Mouse (Mus musculus) left cerebral cortex, postnatal 10 days (tissue): ENCODE measurements around the gene Pdia4. TPM values are rescaled to one million over a fixed set of nuclear protein-coding genes. Genes with fewer than 3 reads are reported as not detected.
"Not testable (repeated sequence)": the region's sequence is repeated elsewhere in the genome, so short reads cannot be mapped to it uniquely, and the experiment has no call there.

Source experiments
- DNase-seq, 2 experiments: peaks; one replicate each; pipeline ENCODE4 v3.0.0; 2021 to 2022; ENCODE audit warnings: low spot score in 2 of 2, mixed read lengths in 1 of 2; ENCODE audit errors: extremely low spot score in 1 of 2
- intact Hi-C: fragments of 180-260 bp; cut with DNase I; formaldehyde crosslinking; loops from one replicate; pipeline ENCODE4 v1.15.1; 2025
- microRNA-seq: library from miRNA; unstranded; fragments of <30 nt; microRNA quantifications from one replicate; pipeline ENCODE4 v1.2.0, GENCODE M21; 2022
- total RNA-seq, 2 experiments: library from RNA; stranded (reverse); gene quantifications; 2 replicates each; pipeline ENCODE4 v1.2.3; 2021

The Pdia4 gene
- total RNA-seq, 2 experiments from 2014 or later, result 39.7 to 44.2 TPM

DNA sequence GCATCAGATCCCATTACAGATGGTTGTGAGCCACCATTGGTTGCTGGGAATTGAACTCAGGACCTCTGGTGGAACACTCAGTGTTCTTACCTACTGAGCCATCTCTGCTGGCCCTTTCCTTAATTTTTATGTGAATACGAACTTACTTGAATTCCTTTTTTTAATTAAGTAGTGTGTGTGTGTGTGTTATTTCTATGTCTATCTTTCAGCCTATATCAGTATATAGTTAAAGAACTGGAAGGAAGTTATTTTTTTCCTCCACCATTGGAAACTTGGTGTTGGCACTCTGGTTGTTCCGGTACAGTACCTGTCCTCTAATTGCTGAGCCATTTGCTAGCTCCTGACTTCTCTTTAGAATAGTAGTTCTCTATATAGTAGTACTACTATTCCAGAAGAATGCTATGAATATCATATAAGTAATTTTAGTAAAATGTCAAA is 32.6 kb downstream of the Pdia4 start:
- intact Hi-C loops, result no loop called here
- DNase-seq, result no peak

DNA sequence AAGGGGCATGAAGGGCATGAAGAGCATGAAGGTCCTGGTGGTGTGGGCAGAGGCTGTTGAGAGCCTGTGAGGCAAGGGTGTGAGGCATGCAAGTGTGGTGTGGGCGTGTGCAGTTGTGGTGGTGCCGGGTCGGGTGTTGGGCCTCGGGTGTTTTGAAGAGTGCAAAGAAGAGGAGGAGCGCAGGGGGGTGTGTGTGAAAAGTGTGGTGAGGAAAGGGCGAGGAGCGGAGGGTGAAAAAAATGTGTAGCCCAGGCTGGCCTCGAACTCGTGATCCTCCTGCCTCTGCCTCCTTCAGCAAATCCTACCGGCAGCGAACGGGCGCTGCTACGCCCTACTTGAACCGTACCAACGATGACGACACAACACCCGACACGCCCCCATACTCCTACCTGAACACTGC is 41.5 kb downstream of the Pdia4 start:
- DNase-seq, intact Hi-C loops: not testable (repeated sequence)

GRCm38 (mm10) chr6:47771113-47771512 is 42.1 kb downstream of the Pdia4 start:
- intact Hi-C loops, DNase-seq: not testable (repeated sequence)

DNA sequence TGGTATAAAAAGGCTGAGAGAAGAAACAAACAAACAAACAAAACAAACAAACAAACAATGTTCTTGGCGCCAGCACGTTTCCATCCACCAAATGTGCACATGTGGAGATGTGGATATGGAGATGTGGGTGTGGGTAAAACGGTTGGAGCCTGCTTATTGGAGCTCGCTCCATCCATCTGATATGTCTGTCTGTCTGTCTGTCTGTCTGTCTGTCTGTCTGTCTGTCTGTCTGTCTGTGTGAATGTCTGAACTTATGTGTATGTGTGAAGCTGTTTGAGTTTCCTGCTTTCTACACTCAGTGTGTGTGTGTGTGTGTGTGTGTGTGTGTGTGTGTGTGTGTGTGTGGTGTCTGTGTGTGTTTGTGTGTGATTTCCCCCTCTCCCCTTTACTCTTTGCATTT is 43.4 kb downstream of the Pdia4 start:
- DNase-seq, intact Hi-C loops: not testable (repeated sequence)

GRCm38 (mm10) chr6:47768520-47768919 is 44.7 kb downstream of the Pdia4 start:
- intact Hi-C loops, DNase-seq: not testable (repeated sequence)

DNA sequence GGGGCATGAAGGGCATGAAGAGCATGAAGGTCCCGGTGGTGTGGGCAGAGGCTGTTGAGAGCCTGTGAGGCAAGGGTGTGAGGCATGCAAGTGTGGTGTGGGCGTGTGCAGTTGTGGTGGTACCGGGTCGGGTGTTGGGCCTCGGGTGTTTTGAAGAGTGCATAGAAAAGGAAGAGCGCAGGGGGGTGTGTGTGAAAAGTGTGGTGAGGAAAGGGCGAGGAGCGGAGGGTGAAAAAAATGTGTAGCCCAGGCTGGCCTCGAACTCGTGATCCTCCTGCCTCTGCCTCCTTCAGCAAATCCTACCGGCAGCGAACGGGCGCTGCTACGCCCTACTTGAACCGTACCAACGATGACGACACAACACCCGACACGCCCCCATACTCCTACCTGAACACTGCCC is 45.9 kb downstream of the Pdia4 start:
- intact Hi-C loops, DNase-seq: not testable (repeated sequence)

- DNase-seq, result not testable (repeated sequence)
Measured at GRCm38 (mm10) chr6:47762686-47763085, 50.5 kb downstream of the Pdia4 start.

DNA sequence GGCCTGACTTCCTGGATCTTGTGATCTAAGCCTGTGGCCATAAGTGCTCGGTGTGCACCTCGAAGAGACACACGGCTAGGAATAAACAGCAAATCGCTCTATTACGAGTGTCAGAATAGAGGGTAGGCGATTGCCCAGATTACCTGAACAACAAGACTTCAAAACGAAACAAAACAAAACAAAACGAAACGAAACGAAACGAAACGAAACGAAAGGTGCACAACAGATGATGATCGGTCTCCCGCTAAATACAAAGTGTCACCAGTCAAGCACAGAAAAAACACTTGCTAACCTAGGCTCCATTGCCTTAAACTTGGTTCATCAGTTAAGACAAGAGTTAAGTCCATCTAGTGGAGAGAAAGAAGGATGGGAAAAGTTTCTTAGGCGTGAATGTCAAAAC is 53.8 kb downstream of the Pdia4 start:
- intact Hi-C loops, DNase-seq: not testable (repeated sequence)

More at GRCm38 (mm10) chr6:47762686-47763085, 50.5 kb downstream of the Pdia4 start:
- intact Hi-C loops, result not testable (repeated sequence)

DNA sequence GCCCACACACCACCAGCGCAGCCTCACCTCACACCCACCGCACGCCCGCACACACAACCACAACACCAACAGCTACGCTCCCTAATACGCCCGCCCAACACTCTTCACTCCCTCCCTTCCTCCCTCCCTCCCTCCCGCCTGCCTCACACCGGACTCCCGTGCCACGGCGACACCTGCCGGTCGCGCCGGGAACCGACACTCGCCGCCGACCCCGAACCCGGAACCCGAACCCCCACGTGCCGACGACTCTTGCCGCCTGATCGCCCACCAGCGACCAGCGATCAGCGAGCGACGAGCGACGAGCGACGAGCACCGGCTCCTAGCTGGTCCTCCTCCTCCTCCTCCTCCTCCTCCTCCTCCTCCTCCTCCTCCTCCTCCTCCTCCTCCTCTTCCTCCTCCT is 55.4 kb downstream of the Pdia4 start:
- peak; percentile 49 to 74 for DNase-seq
- intact Hi-C loops, result not testable (repeated sequence)

DNA sequence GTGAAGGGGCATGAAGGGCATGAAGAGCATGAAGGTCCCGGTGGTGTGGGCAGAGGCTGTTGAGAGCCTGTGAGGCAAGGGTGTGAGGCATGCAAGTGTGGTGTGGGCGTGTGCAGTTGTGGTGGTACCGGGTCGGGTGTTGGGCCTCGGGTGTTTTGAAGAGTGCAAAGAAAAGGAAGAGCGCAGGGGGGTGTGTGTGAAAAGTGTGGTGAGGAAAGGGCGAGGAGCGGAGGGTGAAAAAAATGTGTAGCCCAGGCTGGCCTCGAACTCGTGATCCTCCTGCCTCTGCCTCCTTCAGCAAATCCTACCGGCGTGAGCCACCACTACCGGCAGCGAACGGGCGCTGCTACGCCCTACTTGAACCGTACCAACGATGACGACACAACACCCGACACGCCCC is 55.8 kb downstream of the Pdia4 start:
- intact Hi-C loops, DNase-seq: not testable (repeated sequence)

GRCm38 (mm10) chr6:47753144-47753543 is 60.1 kb downstream of the Pdia4 start:
- DNase-seq, intact Hi-C loops: not testable (repeated sequence)

GRCm38 (mm10) chr6:47748306-47748705 is 64.9 kb downstream of the Pdia4 start:
- DNase-seq, result peak; percentile 86 to 92
- intact Hi-C loops, result not testable (repeated sequence)

- not testable (repeated sequence) for DNase-seq
Measured at GRCm38 (mm10) chr6:47747886-47748285, 65.3 kb downstream of the Pdia4 start.

More at GRCm38 (mm10) chr6:47747886-47748285, 65.3 kb downstream of the Pdia4 start:
- intact Hi-C loops, result not testable (repeated sequence)

Small RNA genes lying within 50 kb of the gene (microRNA-seq; reads per million reads assigned to microRNA genes)
- not detected for gene Mir704

Other genes starting within 250 kb of the Pdia4 start
- gene Ezh2, start 218.1 kb downstream of the Pdia4 start, total RNA-seq, result 10 to 100 TPM; 18.8 to 19.7 TPM
- gene Zfp786, start 17.4 kb upstream of the Pdia4 start, total RNA-seq, result 1 to 10 TPM; 6.1 to 6.6 TPM
- 10 to 100 TPM; 18.9 to 21.0 TPM for gene Zfp398, start 22.2 kb upstream of the Pdia4 start, total RNA-seq
- 10 to 100 TPM; 26.6 to 28.1 TPM for gene Zfp282, start 63.8 kb upstream of the Pdia4 start, total RNA-seq
- gene Zfp212, start 107.0 kb upstream of the Pdia4 start, total RNA-seq, result 10 to 100 TPM; 14.8 to 16.7 TPM
- gene Zfp956, start 140.0 kb upstream of the Pdia4 start, total RNA-seq, result 10 to 100 TPM; 23.8 to 24.8 TPM
- gene Zfp777, start 235.5 kb upstream of the Pdia4 start, total RNA-seq, result 10 to 100 TPM; 36.3 to 42.1 TPM